Mouse (Mus musculus) small intestine, adult 2 months (tissue): ENCODE measurements around the gene Rgma. TPM values are rescaled to one million over a fixed set of nuclear protein-coding genes. Genes with fewer than 3 reads are reported as not detected.

Source experiments
- H3K27ac ChIP-seq: fragments of 200-500 bp; 2 replicates; pipeline ENCODE4 v1.5.1; 2012; ENCODE audit warnings: low read depth, low read length, control low read depth, inconsistent platforms; ENCODE audit not compliant: insufficient read depth
- H3K27me3 ChIP-seq: fragments of 200-500 bp; 2 replicates; pipeline ENCODE4 v1.6.1; 2012; ENCODE audit warnings: mild to moderate bottlenecking, moderate library complexity, low read length, inconsistent platforms; ENCODE audit not compliant: control insufficient read depth, insufficient read depth
- H3K36me3 ChIP-seq: fragments of 200-500 bp; 2 replicates; pipeline ENCODE4 v1.6.1; 2012; ENCODE audit warnings: mild to moderate bottlenecking, low read length, control low read depth, inconsistent platforms; ENCODE audit not compliant: control insufficient read depth, insufficient read depth
- H3K4me1 ChIP-seq: fragments of 200-500 bp; 2 replicates; pipeline ENCODE4 v1.6.1; 2012; ENCODE audit warnings: low read length, inconsistent platforms, mixed read lengths; ENCODE audit not compliant: control insufficient read depth, insufficient read depth, insufficient read length
- H3K4me3 ChIP-seq: fragments of 200-500 bp; 2 replicates; pipeline ENCODE4 v1.5.1; 2012; ENCODE audit warnings: low read depth, mild to moderate bottlenecking, control low read depth, inconsistent platforms, low read length, moderate library complexity
- CTCF ChIP-seq: fragments of 200-500 bp; IDR thresholded peaks from 2 replicates; pipeline ENCODE4 v1.5.1; 2012; ENCODE audit warnings: low read depth, mild to moderate bottlenecking, control low read depth, inconsistent platforms, low read length, moderate library complexity, mixed read lengths; ENCODE audit not compliant: insufficient replicate concordance, insufficient read length; ENCODE audit errors: extremely low read depth
- POLR2A ChIP-seq: fragments of 200-500 bp; IDR thresholded peaks from 2 replicates; pipeline ENCODE4 v1.6.1; 2012; ENCODE audit warnings: low read depth, mild to moderate bottlenecking, control low read depth, inconsistent platforms, low read length, moderate library complexity
- WGBS: fragments of 180-500 bp; shearing (Covaris S2); methylation state at CpG from one replicate; pipeline ENCODE4 v1.1.7; 2018; 5-methylcytosine and 5-hydroxymethylcytosine counted together
- polyA plus RNA-seq: library from polyadenylated mRNA; depleted of rRNA; stranded (reverse); fragments of >200 nt; gene quantifications from 2 replicates; pipeline ENCODE4 v1.2.3, GENCODE M21; 2012; rRNA removed

Gene Rgma
- 10.8 and 11.1 TPM in 2 replicates for polyA plus RNA-seq

DNA sequence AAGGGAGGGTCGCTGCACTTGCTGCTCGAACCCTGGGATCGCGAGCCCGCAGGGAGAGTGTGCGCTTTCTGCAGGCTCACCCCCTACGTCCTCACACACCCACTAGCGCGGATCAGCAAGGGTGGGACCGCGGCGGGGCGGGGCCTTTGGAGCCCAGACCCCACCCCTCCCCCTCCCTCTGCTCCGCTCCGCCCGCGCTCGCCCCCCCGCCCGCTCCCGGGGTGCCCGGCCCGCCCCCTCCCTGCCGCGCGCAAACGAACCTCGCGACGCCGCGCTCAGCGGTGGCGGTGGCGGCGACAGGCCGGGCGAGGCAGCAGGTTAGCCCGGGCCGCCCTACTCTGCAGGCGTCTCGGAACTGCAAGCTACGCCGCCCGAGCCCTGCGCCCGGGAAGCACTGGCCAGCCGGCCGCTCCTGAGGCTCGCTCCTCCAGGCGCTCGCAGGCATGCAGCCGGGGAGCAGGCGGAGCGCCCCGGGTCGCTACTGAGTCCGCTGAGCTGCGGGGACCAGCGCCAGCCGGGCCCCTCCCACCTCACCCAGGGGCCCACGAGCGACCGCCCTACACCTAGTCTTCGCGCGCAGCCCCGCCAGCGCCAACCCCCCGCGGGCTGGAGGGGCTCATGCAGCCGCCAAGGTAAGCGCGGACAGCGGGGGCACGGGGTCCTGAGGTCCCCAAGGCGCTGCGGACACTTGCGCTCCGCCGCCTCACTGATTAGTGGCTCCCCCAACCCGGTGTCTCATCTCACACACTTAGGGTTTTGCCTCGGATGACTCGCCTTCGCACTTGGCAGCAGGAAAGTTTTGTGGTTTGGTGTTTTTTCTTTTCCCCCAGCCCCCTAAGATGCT lies at the start of gene Rgma:
Gene Rgma (plus strand): TSS at position 253 of the 844 bp plus-strand sequence.
- Histone ChIP-seq H3K4me3 (peak within 1 kb of the TSS; percentile 64), H3K27ac (no peak within 1 kb of the TSS), H3K36me3 (no peaks in the 10 kb centered on the region), H3K4me1 (peaks cover 8% of the 10 kb centered on the region), H3K27me3 (peaks cover 16% of the 10 kb centered on the region)
- no peak for TF ChIP-seq POLR2A
- TF ChIP-seq CTCF: no peak
- WGBS: under 1% methylated on average over 77 of the region's 85 CpGs

DNA sequence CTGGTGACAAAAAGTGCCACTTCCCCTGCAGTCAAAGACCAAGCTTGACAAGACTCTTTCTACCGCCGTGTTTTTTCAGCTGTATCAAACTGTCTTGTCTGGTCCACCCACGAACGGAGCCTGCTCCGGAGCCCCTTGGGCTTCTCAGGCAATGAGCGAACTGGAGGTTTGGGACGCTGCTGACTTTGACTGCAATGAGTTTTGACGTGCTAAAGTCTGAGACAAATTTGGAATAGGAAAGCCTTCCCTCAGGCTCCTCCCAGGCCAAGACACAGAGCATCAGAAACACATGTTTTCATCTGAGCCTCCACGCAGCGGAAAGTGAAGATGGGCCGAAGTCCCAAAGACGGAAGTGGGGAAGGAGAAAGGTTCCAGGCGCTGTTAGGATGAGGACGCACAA lies 49.1 kb upstream of the Rgma start:
- Histone ChIP-seq H3K36me3 (no peaks in the 10 kb centered on the region), H3K27me3 (no peaks in the 10 kb centered on the region), H3K4me3 (no peak overlapping the region), H3K4me1 (no peaks in the 10 kb centered on the region; the same call in 1 of the 2 replicates), H3K27ac (no peak overlapping the region)
- TF ChIP-seq POLR2A (no peak), CTCF (no peak)
- WGBS: 84% methylated on average over 14 of the region's 14 CpGs

DNA sequence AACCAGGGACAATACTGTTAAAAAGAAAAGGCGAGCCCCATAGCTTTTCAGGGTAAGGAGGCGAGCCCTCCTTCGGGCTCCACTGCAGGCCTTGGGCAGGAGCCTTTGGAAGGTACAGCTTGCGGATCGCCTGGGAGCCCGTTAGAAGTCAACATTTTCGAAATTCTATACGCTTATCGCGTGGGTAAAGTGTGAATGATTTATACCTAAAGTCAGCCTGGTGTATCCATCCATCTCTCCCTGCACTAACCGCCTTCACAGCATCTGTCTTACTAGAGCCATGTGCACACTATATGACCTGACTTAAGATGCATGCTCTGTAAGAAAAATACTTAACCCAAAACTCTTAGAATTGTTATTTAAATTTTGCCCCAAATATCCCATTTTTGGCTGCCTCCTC lies 48.6 kb upstream of the Rgma start:
- 90% methylated on average over 11 of the region's 11 CpGs for WGBS

DNA sequence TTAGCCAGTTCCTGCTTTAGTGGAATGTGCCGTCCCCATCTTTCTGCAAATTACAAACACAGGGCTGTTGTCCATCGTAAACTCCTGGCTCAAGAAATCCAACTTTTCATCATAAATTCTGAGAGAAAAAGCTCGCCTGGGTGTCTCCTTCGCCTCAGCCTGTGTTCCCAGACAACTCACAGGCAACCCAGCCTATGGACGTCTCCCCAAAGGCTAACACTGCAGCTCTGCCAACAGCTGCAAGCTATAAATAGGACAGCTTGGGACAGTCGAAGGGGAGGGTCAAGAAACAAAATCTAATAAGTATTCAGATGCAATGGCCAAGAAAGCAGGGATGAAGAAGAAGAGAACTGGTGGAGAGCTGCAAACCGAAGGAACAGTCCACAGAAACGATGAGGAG lies 48.1 kb upstream of the Rgma start:
- no peaks in the 10 kb centered on the region; the same call in 1 of the 2 replicates for H3K4me1 ChIP-seq
- no peaks in the 10 kb centered on the region for H3K36me3 ChIP-seq
- no peak overlapping the region for H3K4me3 ChIP-seq
- H3K27ac ChIP-seq: no peak overlapping the region
- no peaks in the 10 kb centered on the region for H3K27me3 ChIP-seq
- no peak for TF ChIP-seq CTCF
- no peak for TF ChIP-seq POLR2A
- 64% methylated on average over 8 of the region's 8 CpGs for WGBS

More for the DNA sequence above, 48.6 kb upstream of the Rgma start:
- no peaks in the 10 kb centered on the region for H3K36me3 ChIP-seq
- no peak overlapping the region for H3K27ac ChIP-seq
- H3K4me3 ChIP-seq: no peak overlapping the region
- TF ChIP-seq POLR2A (no peak), CTCF (no peak)
- H3K4me1 ChIP-seq: no peaks in the 10 kb centered on the region; the same call in 1 of the 2 replicates
- H3K27me3 ChIP-seq: no peaks in the 10 kb centered on the region

DNA sequence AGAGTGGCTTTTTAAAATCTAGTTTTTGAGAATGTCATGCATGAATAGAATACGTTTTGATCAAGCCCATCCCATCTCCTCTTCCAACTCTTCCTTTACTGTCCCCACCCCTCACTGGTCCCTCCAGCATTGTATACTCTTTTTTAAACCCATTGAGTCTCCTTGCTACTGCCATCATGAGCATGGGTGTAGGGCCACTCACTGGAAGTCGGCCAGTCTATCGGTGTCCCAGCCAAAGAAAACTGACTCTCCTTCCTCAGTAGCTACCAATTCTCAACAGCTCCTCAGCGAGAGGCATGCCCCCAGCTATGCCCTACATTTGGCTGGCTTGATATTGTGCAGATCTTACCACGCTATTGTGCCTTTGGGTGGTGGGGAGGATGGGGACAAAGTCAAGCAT lies 47.7 kb upstream of the Rgma start:
- 70% methylated on average over 5 of the region's 5 CpGs for WGBS
- no peak overlapping the region for H3K27ac ChIP-seq

DNA sequence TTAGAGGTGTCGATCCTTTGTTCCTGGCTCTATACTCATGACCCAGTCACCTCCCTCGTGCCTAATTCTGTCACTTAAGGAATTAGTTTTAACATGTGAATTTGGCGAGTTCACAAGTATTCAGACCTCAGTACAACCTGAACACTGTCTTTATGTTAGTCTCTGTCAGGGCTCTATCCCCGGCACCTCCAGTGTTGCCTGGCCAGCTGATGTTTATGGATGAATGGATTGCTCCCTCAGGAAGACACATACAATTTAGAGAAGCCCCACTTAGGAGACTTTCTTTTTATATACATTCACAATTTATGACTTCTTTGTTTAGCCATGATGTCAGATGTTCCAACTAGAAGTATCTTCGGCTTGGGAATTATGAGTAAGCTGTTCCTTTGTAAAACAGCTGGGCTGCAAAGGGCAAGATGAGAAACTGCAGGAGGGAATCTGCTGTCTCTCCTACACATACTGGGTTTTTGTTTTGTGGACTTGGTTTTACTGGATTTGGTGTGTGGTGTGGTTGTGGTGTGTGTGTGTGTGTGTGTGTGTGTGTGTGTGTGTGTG lies 46.6 kb upstream of the Rgma start:
- TF ChIP-seq CTCF: no peak
- no peak for TF ChIP-seq POLR2A

More for the DNA sequence above, 47.7 kb upstream of the Rgma start:
- no peaks in the 10 kb centered on the region for H3K36me3 ChIP-seq
- no peaks in the 10 kb centered on the region for H3K27me3 ChIP-seq
- no peak for TF ChIP-seq POLR2A
- TF ChIP-seq CTCF: no peak
- H3K4me1 ChIP-seq: no peaks in the 10 kb centered on the region; the same call in 1 of the 2 replicates
- H3K4me3 ChIP-seq: no peak overlapping the region

DNA sequence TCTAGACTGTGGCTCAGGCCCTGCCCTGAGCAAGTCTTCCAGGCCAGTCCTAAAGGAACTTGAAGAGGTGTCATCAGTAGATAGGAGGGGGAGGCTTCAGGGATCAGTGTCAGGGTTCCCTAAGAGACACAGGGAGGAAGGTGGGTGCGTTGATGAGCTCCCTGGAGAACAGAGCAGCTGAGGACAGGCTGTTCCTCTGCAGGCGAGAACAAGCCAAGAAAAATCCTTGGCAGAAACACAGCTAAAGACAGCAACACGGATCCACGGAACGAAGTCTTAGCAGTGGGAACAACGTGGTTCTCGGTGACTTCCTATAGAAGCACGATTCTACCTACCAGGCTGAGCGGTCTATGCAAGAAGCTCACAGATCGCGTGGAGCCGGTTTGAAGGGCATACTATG lies 44.6 kb upstream of the Rgma start:
- WGBS: 75% methylated on average over 12 of the region's 12 CpGs
- H3K27ac ChIP-seq: no peak overlapping the region
- no peak for TF ChIP-seq POLR2A
- no peak for TF ChIP-seq CTCF
- no peaks in the 10 kb centered on the region for H3K36me3 ChIP-seq
- H3K4me3 ChIP-seq: no peak overlapping the region
- no peaks in the 10 kb centered on the region for H3K27me3 ChIP-seq
- H3K4me1 ChIP-seq: no peaks in the 10 kb centered on the region

More for the DNA sequence above, 46.6 kb upstream of the Rgma start:
- no peaks in the 10 kb centered on the region for H3K4me1 ChIP-seq
- H3K36me3 ChIP-seq: no peaks in the 10 kb centered on the region
- H3K4me3 ChIP-seq: no peak overlapping the region
- H3K27me3 ChIP-seq: no peaks in the 10 kb centered on the region
- no peak overlapping the region for H3K27ac ChIP-seq
- WGBS: 40% methylated on average over 5 of the region's 5 CpGs
